Mouse (Mus musculus) CD4-positive naive resting alpha-beta T cell, adult 57 days (primary cell): Measurements from ENCODE around the gene Plcxd1. TPM values are rescaled to one million over a fixed set of nuclear protein-coding genes. Genes with fewer than 3 reads are reported as not detected.

Source experiments
- total RNA-seq: library from RNA; stranded (reverse); gene quantifications from one replicate; pipeline ENCODE4 v1.2.4, GENCODE M21; 2023

Plcxd1 gene
- total RNA-seq, result 0.56 TPM

GRCm38 (mm10) chr5:110099656-110100580 is at the start of gene Plcxd1:
Gene Plcxd1, plus strand, starts transcription at chr5:110099969.

GRCm38 (mm10) chr5:110072413-110072812 is 27.4 kb upstream of the Plcxd1 start, which contains the start of gene Gm17655:
Gene Gm17655, minus strand, starts transcription at chr5:110072513.

GRCm38 (mm10) chr5:110094030-110094846 is 5.5 kb upstream of the Plcxd1 start, which contains the start of gene Gm35315:
Gene Gm35315, minus strand, starts transcription at chr5:110094420.

GRCm38 (mm10) chr5:110107581-110108304 is 8.0 kb downstream of the Plcxd1 start, which contains the start of gene Gtpbp6:
Gene Gtpbp6, minus strand, starts transcription at chr5:110108197.

GRCm38 (mm10) chr5:110109991-110110441 is 10.2 kb downstream of the Plcxd1 start, which contains the start of gene Zfp605:
Gene Zfp605, plus strand, starts transcription at chr5:110110092.

GRCm38 (mm10) chr5:110135293-110136086 is 35.7 kb downstream of the Plcxd1 start, which contains the start of gene Chfr:
Gene Chfr, plus strand, starts transcription at chr5:110135842.

Other genes starting within 250 kb of the Plcxd1 start
- gene Gm15446, start 176.6 kb upstream of the Plcxd1 start, total RNA-seq, result 18.3 TPM
- 28.4 TPM for gene Zfp932, start 103.4 kb upstream of the Plcxd1 start, total RNA-seq
- 18.9 TPM for gene Gm17655, start 27.5 kb upstream of the Plcxd1 start, total RNA-seq
- 1.0 TPM for gene Gm35315, start 5.5 kb upstream of the Plcxd1 start, total RNA-seq
- 139 TPM for gene Gtpbp6, start 8.2 kb downstream of the Plcxd1 start, total RNA-seq
- 4.2 TPM for gene Zfp605, start 10.1 kb downstream of the Plcxd1 start, total RNA-seq
- 90.4 TPM for gene Chfr, start 35.9 kb downstream of the Plcxd1 start, total RNA-seq
- 43.0 TPM for gene Golga3, start 76.7 kb downstream of the Plcxd1 start, total RNA-seq
- gene Ankle2, start 131.0 kb downstream of the Plcxd1 start, total RNA-seq, result 57.6 TPM
- gene Pgam5, start 169.9 kb downstream of the Plcxd1 start, total RNA-seq, result 37.0 TPM
- 4.1 TPM for gene Pxmp2, start 186.2 kb downstream of the Plcxd1 start, total RNA-seq
- 4.7 TPM for gene Pole, start 186.3 kb downstream of the Plcxd1 start, total RNA-seq
- gene P2rx2, start 243.2 kb downstream of the Plcxd1 start, total RNA-seq, result 0.27 TPM
- not detected for gene Lrcol1, start 244.8 kb downstream of the Plcxd1 start, total RNA-seq